9 mouse cellular contexts compared by ENCODE assay signal in the genomic region with DNA sequence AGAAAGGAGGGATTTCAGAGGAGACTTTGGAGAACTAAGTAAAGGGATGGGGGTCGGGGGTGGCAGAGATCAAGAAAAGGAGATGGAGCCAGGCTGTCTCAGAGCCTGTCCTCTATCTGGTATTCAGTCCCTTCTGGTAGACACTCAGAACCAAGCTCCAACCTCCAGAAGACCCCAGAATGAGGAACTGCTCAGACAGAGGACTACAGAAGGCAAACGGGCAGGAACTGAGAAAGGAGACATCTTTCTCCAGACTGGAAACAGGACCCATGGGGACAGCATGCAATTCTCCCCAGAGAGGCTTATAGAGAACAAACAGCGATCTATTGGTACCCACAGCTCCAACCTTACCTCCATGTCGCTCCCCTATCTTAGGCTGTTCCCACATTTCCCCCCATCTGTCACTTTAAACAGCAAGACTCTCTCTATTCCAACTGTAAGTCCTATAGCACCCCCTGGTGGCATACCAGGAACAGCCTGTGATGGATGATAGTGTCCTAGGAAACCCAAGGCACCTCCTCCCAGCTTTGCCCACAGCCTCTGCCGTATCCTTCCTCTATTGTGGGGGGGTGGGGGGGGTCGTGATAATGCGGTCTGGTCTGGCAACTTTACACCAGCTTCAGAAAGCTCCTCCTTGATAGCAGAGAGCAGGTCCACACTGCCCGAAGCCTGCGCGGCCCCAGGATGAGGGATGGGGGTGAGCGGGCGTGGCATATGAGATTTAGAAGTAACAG. TPM values are rescaled to one million over a fixed set of nuclear protein-coding genes. Genes with fewer than 3 reads are reported as not detected.
A peak's percentile ranks its signal among the peaks of the same experiment; 100 is the strongest.
DNase-seq lines count a peak whose midpoint lies in the region; ATAC-seq lines count a peak whose summit lies in the region.
"Had no signal": no experiment of that assay in that cellular context is flagged by ENCODE, and none has a peak within 500 bp of the region (broad histone marks: within the 10 kb centered on the region; RNA-seq: fewer than 3 reads in every experiment).

No protein-coding gene starts in this region.

- H3K9ac ChIP-seq in hindbrain, embryonic 12.5 days, result no peak overlapping the region

- no peak overlapping the region for H3K27ac ChIP-seq in hindbrain, embryonic 12.5 days

- H3K9me3 ChIP-seq in hindbrain, embryonic 12.5 days (replicated peaks), result no peaks in the 10 kb centered on the region

- peak; percentile 45 for DNase-seq in T-cell, adult 2 months (ENCODE audit: low spot score)
- peak; percentile 75 for DNase-seq in cerebellum, adult 9-11 months
- peak; percentile 76 to 81 for DNase-seq in frontal cortex, postnatal 10 days (ENCODE audit: low spot score in 2 of 2)
- DNase-seq in layer of hippocampus, postnatal 14 days (ENCODE audit: low spot score in 2 of 2), result peak; percentile 85 to 93
- DNase-seq in lung, postnatal 25 days (ENCODE audit: low spot score), result peak; percentile 76
- DNase-seq in right cerebral cortex, adult 2 months (ENCODE audit: low spot score in 2 of 2), result peak; percentile 87 to 95
- DNase-seq in urinary bladder, postnatal 36 days (ENCODE audit: low spot score in 2 of 2), result peak; percentile 68 to 74

- H3K36me3 ChIP-seq in hindbrain, embryonic 12.5 days, result no peaks in the 10 kb centered on the region

- 42% methylated on average over 12 of the region's 12 CpGs for WGBS in hindbrain, embryonic 12.5 days

- no peak overlapping the region for H3K4me3 ChIP-seq in hindbrain, embryonic 12.5 days

- 0 out of 2 replicates have a peak overlapping the region, but pooled peaks have one; percentile 22 for H3K4me2 ChIP-seq in hindbrain, embryonic 12.5 days (replicated peaks)

- peaks cover 15% of the 10 kb centered on the region for H3K27me3 ChIP-seq in hindbrain, embryonic 12.5 days

- 0 out of 2 replicates have a peak, but pooled peaks cover 5% of the 10 kb centered on the region for H3K4me1 ChIP-seq in hindbrain, embryonic 12.5 days

- ATAC-seq in hindbrain, embryonic 12.5 days (ENCODE audit: low FRiP score), result peak; percentile 74; the same call in 1 of the 2 replicates

RNA-seq across cellular contexts. Expression of a gene that starts 25.7 kb away (rescaled TPM):
- 0.35 and 0.39 TPM in 2 replicates for polyA plus RNA-seq in hindbrain, embryonic 12.5 days (2016; fragmentation: Nextera tagmentation; extraction: Ambion mirVana)
- total RNA-seq in layer of hippocampus, postnatal 14 days (2021), result under 1 TPM in 1 of 2 experiments, not detected in 1; 0.16 TPM
- total RNA-seq: neutrophil, adult 5-6 weeks had no signal
